Mouse (Mus musculus) ES-E14 (cell line): ENCODE measurements around the gene Rbm38. TPM values are rescaled to one million over a fixed set of nuclear protein-coding genes. Genes with fewer than 3 reads are reported as not detected.
A peak's percentile ranks its signal among the peaks of the same experiment; 100 is the strongest.

Experiments
- DNase-seq: peaks from one replicate; pipeline ENCODE4 v3.0.0-alpha.2; 2013; ENCODE audit warnings: low read depth, low spot score
- H3K27ac ChIP-seq: 2 replicates; pipeline ENCODE4 v1.5.1; 2012; ENCODE audit warnings: low read depth, mild to moderate bottlenecking, low read length, moderate library complexity, mixed read lengths; ENCODE audit not compliant: poor library complexity, insufficient read depth, severe bottlenecking
- H3K36me3 ChIP-seq: 2 replicates; pipeline ENCODE4 v1.6.1; 2012; ENCODE audit warnings: mild to moderate bottlenecking, low read length, moderate library complexity, mixed read lengths; ENCODE audit not compliant: control insufficient read depth, poor library complexity, insufficient read depth, severe bottlenecking
- H3K4me1 ChIP-seq, 2 experiments: fragments of 150-350 bp in 1 of 2; sonication (generic) in 1 of 2; 2 replicates each; pipeline ENCODE4 v1.6.1; 2012; ENCODE audit warnings: low read length in 2 of 2, mild to moderate bottlenecking in 1 of 2, mixed read lengths in 1 of 2; ENCODE audit not compliant: control insufficient read depth in 2 of 2, insufficient read depth in 2 of 2, poor library complexity in 1 of 2
- H3K4me3 ChIP-seq, 2 experiments: fragments of 150-350 bp in 1 of 2; sonication (generic) in 1 of 2; 2 replicates each; pipeline ENCODE4 v1.5.1; 2012; ENCODE audit warnings: low read length in 2 of 2, low read depth in 1 of 2, mild to moderate bottlenecking in 1 of 2, mixed read lengths in 1 of 2; ENCODE audit not compliant: insufficient read depth in 1 of 2, poor library complexity in 1 of 2, severe bottlenecking in 1 of 2
- H3K9ac ChIP-seq: 2 replicates; pipeline ENCODE4 v1.6.1; 2012; ENCODE audit warnings: low read depth, mild to moderate bottlenecking, low read length, mixed read lengths; ENCODE audit not compliant: poor library complexity, insufficient read depth, severe bottlenecking
- H3K9me3 ChIP-seq: fragments of 150-350 bp; sonication (generic); 2 replicates; pipeline ENCODE4 v1.6.1; 2012; ENCODE audit warnings: low read depth, mild to moderate bottlenecking, low read length; ENCODE audit not compliant: control insufficient read depth, insufficient read depth
- CHD2 ChIP-seq: IDR thresholded peaks from 2 replicates; pipeline ENCODE4 v1.6.1; 2014; ENCODE audit warnings: mild to moderate bottlenecking, low read depth, low read length, inconsistent platforms
- HCFC1 ChIP-seq: IDR thresholded peaks from 2 replicates; pipeline ENCODE4 v1.6.1; 2012; ENCODE audit warnings: low read length, inconsistent platforms, borderline replicate concordance; ENCODE audit not compliant: insufficient read depth
- MAFK ChIP-seq: IDR thresholded peaks from 2 replicates; pipeline ENCODE4 v1.6.1; 2014; ENCODE audit warnings: mild to moderate bottlenecking, low read depth, low read length, inconsistent platforms; ENCODE audit not compliant: insufficient read depth
- ZC3H11A ChIP-seq: IDR thresholded peaks from 2 replicates; pipeline ENCODE4 v1.6.1; 2012; ENCODE audit warnings: low read depth, mild to moderate bottlenecking, inconsistent platforms, low read length, borderline replicate concordance
- ZNF384 ChIP-seq: IDR thresholded peaks from 2 replicates; pipeline ENCODE4 v1.6.1; 2012; ENCODE audit warnings: low read depth, low read length, inconsistent platforms
- in situ Hi-C, 2 experiments: fragments of 600-800 bp; cut with MboI; formaldehyde crosslinking; loops; one replicate each; pipeline ENCODE4 v1.15.1; 2025; ENCODE audit warnings: low sequenced_read_pairs in 2 of 2, inconsistent platforms in 1 of 2; ENCODE audit not compliant: unreplicated experiment in 2 of 2
- total RNA-seq: library from RNA; depleted of rRNA; stranded (reverse); fragments of 300-350 nt; gene quantifications from 2 replicates; pipeline ENCODE4 v1.2.3, GENCODE M21; 2012

Rbm38 gene
- total RNA-seq, 1 experiment: 26.7 TPM

DNA sequence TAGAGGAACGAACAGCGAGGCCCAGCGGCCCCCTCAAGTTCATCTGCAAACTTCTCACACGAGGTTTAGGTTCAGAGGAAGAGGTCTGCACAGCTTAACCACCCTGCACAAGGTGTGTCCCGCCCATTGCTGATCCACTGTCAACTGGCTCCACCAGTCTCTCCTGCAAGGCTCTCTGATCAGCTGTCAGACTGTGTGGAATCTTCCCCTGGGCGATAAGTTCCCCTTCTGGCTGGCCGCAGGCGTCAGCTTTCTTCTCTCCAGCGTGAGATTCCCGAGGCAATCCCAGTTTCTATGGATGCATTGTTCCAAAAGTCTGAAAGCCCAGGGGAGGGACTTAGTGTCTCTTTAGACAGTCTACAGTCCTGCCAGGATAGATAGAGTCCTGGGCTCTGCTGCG is 38.0 kb downstream of the Rbm38 start:
- Histone ChIP-seq H3K4me1 (peaks cover 0 to 11% of the 10 kb centered on the region in 2 experiments; a peak in 1 of 4 replicates), H3K9ac (no peak overlapping the region), H3K27ac (no peak overlapping the region), H3K4me3 (no peak overlapping the region), H3K36me3 (no peaks in the 10 kb centered on the region), H3K9me3 (no peaks in the 10 kb centered on the region)
- TF ChIP-seq HCFC1 (no peak), MAFK (no peak), ZNF384 (no peak)
- DNase-seq: peak; percentile 26
- in situ Hi-C loops: no loop called here

DNA sequence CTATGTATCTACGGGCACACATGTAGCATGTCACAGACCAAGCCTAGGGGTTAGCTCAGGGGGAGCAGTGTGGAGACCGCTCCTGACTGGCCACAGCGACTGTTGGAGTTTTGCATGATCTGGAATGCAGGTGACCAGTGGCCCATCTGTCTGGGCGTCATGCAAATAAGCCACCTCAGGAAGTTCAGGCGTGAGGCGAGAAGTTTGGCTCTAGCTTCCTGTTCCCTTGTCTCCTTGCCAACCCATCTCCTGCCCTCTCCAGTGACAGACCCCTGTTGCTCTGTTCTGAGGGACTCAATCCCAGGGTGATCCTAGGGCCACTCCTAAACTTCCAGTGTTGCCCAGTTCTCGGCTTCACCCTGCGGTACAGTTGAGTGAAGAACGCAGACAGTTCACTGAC is 40.2 kb downstream of the Rbm38 start:
- H3K9ac ChIP-seq: no peak overlapping the region
- peaks cover 0 to 11% of the 10 kb centered on the region in 2 experiments; a peak in 1 of 4 replicates for H3K4me1 ChIP-seq
- H3K27ac ChIP-seq: no peak overlapping the region
- TF ChIP-seq CHD2 (no peak), MAFK (no peak)
- no peaks in the 10 kb centered on the region for H3K36me3 ChIP-seq
- no peak overlapping the region for H3K4me3 ChIP-seq
- in situ Hi-C loops: no loop called here
- no peaks in the 10 kb centered on the region for H3K9me3 ChIP-seq
- no peak for DNase-seq

DNA sequence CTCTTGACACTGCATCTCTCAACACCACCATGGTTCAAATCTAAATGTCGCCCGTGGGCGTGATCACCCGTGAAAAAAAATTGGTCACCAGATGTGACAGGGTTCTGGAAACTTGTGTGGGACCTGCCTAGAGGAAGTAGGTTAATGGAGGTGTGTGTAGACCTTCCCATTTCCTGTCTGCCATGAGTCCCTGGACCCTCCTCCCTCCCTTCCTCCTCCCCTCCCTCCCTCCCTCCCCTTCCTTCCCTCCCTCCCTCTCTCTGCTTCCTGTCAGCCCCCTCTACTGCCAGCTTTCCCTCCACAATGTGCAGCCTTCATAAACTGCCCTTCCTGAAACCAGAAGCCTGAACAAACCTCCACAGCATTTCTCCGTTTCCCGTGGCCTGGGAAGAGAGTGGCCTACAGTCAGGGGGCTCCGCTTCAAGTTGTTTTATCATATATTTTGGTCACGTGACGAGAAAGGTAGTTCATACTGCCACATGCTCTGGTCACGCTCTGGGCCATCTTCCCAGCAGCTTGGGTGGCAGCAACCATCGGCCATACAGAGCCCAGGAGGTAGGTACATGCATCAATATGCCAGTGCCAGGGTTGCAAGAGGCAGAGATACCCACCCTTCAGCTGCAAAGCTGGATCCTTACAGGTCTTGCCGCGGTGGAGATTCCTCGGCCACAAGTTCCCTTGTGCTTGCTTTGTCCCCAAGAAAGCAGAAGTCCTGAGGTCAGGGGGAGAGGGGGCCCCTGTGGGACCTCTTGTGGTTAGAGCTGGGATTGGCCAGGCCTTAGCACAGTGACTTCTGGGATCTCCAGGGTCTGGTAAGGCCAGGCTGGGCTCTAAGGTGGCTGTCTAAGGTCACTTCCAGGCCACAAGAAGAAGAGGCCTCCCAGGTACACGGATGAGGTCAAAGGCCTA is 41.4 kb downstream of the Rbm38 start:
- H3K9ac ChIP-seq: no peak overlapping the region
- in situ Hi-C loops: no loop called here
- no peak overlapping the region for H3K4me3 ChIP-seq
- no peak overlapping the region for H3K27ac ChIP-seq
- H3K4me1 ChIP-seq: peaks cover 0 to 6% of the 10 kb centered on the region in 2 experiments; a peak in 1 of 4 replicates
- TF ChIP-seq HCFC1 (no peak), CHD2 (no peak), MAFK (no peak), ZNF384 (no peak), ZC3H11A (no peak)
- DNase-seq: no peak
- no peaks in the 10 kb centered on the region for H3K36me3 ChIP-seq
- no peaks in the 10 kb centered on the region for H3K9me3 ChIP-seq

DNA sequence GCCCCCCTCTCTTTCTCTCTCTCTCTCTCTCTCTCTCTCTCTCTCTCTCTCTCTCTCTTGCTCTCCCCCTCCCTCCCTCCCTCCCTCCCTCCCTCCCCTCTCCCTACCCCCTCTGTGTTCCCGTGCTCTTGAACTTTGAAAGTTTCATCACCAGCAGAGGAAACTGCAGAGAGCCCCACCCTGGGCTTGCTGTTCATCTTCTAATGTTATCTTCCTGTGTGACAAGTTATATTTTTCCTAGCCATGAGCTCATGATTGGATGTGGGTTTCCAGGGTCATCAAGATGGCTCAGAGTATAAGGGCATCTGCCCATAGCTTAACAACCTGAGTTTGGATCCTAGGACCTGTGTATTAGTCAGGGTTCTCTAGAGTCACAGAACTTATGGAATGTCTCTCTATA is 42.9 kb downstream of the Rbm38 start:
- DNase-seq: no peak
- H3K36me3 ChIP-seq: no peaks in the 10 kb centered on the region
- no peak overlapping the region for H3K27ac ChIP-seq
- TF ChIP-seq CHD2: no peak
- TF ChIP-seq ZNF384: no peak
- TF ChIP-seq MAFK: no peak
- TF ChIP-seq HCFC1: no peak
- no peak for TF ChIP-seq ZC3H11A
- no peaks in the 10 kb centered on the region for H3K9me3 ChIP-seq
- H3K4me1 ChIP-seq: peaks cover 0 to 4% of the 10 kb centered on the region in 2 experiments; a peak in 1 of 4 replicates
- H3K9ac ChIP-seq: no peak overlapping the region
- no peak overlapping the region for H3K4me3 ChIP-seq
- in situ Hi-C loops: no loop called here

DNA sequence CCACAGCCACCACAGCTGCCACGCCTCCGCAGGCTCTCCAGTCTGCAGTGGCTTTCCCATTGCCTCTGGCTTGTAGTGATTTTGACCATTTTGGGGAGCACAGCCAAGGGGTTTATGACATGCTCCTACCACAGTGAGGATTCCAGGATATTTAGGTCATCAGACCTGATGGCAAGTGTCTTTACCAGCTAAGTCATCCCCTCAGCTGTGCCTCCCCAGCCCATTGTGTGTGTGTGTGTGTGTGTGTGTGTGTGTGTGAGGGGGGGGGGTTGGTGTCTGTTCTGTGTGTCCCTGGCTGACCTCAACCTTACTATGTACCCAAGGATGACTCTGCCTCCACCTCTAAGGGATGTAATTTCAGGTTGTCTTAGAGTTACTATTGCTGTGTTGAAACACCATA is 44.6 kb downstream of the Rbm38 start:
- no peaks in the 10 kb centered on the region for H3K36me3 ChIP-seq
- DNase-seq: no peak
- no peaks in the 10 kb centered on the region for H3K4me1 ChIP-seq
- in situ Hi-C loops: no loop called here
- no peak overlapping the region for H3K9ac ChIP-seq
- no peak overlapping the region for H3K4me3 ChIP-seq
- no peak overlapping the region for H3K27ac ChIP-seq
- TF ChIP-seq CHD2 (no peak), ZNF384 (no peak), HCFC1 (no peak), MAFK (no peak), ZC3H11A (no peak)
- H3K9me3 ChIP-seq: no peaks in the 10 kb centered on the region
